Mouse (Mus musculus): ENCODE measurements around the gene Myo18a.

The Myo18a gene

GRCm38 (mm10) chr11:77836751-77837150 is 73.7 kb downstream of the Myo18a start:
- DNase-seq (ENCODE audit: low spot score), result no peak

- DNase-seq (ENCODE audit: low spot score), result no peak
These were observed 74.8 kb downstream of the Myo18a start for GRCm38 (mm10) chr11:77837856-77838255.

- no peak for DNase-seq (ENCODE audit: low spot score)
These were observed 77.6 kb downstream of the Myo18a start for GRCm38 (mm10) chr11:77840523-77841245.

DNA sequence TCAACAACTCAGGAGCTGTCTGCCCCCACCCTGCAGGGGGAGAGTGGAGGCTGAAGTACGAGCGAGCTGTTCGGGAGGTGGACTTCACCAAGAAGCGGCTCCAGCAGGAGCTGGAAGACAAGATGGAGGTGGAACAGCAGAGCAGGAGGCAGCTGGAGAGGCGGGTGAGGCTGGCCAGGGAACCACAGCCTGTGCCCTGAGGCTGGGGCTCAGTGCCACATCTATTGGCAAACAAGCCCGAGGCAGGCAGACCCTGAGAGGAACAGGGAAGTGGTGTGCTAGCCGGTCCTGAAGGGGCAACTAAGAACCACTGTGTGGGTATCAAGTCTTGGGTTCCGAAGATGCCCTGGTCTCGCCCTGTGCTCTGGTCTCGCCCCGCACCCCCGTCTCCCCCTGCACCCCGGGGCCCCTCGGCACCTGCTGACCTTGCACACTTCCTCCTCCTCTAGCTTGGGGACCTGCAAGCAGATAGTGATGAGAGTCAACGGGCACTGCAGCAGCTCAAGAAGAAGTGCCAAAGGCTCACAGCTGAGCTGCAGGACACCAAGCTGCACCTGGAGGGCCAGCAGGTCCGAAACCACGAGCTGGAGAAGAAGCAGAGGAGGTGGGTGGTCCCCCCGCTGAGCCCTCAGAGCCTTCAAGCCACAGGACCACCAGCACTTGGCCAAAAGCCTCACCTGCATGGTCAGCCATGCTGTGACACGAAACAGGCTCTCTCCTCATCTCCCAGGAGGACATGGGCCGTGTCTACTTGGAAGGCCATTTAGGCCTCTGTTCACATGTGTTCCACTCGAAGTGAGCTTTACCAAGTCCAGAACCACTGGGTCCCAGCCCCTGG is 80.2 kb downstream of the Myo18a start:
- DNase-seq (ENCODE audit: low spot score), result no peak

DNA sequence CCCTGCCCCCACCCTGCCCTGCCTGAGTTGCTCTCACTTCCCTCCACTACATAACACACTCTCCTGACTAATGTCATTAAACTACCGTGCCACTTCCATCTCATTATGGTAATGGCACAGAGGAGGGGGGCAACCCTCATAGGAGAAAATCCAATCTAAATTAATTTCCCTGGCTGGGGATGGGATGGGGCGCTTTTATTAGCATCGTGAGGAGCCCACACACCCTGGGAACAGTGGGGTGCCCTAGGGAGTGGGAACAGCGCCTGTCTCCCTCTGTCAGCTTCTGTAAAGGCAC is 80.8 kb downstream of the Myo18a start:
- DNase-seq (ENCODE audit: low spot score), result no peak

DNA sequence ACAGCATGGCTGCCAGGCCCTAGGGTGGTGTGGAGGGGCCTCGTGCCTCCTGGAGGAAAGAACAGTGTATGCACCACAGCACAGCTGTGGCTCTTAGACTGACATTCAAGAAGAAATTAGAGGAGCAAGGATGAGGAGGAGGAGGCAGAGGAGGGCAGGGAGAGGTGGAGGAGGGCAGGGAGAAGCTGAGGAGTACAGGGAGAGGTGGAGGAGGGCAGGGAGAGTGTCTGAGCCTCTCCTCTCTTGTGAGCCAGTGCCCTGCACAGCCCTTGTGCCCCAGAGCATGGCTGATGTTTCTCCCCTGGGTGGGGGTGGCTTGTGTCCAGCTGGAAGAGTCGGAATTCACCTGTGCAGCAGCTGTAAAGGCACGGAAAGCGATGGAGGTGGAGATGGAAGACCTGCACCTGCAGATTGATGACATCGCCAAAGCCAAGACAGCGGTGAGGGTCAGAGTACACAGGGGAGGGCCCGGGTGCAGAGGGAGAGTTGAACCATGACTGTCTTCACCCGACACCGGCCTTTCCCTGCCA is 84.6 kb downstream of the Myo18a start:
- no peak for DNase-seq (ENCODE audit: low spot score)

- DNase-seq (ENCODE audit: low spot score), result no peak
These were observed 85.1 kb downstream of the Myo18a start for GRCm38 (mm10) chr11:77848131-77848530.

GRCm38 (mm10) chr11:77849151-77849550 is 86.1 kb downstream of the Myo18a start:
- no peak for DNase-seq (ENCODE audit: low spot score)

- DNase-seq (ENCODE audit: low spot score), result no peak
These were observed 87.6 kb downstream of the Myo18a start for GRCm38 (mm10) chr11:77850401-77851244.

- no peak for DNase-seq (ENCODE audit: low spot score)
These were observed 88.5 kb downstream of the Myo18a start for GRCm38 (mm10) chr11:77851483-77852010.

GRCm38 (mm10) chr11:77852195-77852594 is 89.1 kb downstream of the Myo18a start:
- DNase-seq (ENCODE audit: low spot score), result no peak

- no peak for DNase-seq (ENCODE audit: low spot score)
These were observed 90.1 kb downstream of the Myo18a start for GRCm38 (mm10) chr11:77852941-77853668.

DNA sequence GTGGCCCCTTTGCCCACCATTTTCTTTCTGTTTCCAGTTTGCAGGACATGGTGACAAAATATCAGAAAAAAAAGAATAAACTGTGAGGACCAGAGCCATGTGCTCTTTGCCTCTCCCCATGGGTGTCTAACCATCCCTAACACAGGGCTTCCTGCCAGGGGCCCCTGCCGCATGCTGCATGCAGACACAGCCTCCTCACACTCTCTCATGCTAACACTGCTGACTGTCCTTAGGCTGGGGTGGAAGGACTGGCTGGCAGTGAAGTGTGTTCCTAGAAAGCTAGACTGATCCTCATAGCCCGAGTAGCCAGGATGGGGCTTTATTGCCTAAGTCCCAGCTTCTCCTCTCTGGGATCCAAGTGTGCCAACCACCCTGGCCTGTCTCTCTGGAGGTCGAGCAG is 91.6 kb downstream of the Myo18a start:
- DNase-seq (ENCODE audit: low spot score), result no peak

- no peak for DNase-seq (ENCODE audit: low spot score)
These were observed 92.3 kb downstream of the Myo18a start for GRCm38 (mm10) chr11:77855396-77855795.

DNA sequence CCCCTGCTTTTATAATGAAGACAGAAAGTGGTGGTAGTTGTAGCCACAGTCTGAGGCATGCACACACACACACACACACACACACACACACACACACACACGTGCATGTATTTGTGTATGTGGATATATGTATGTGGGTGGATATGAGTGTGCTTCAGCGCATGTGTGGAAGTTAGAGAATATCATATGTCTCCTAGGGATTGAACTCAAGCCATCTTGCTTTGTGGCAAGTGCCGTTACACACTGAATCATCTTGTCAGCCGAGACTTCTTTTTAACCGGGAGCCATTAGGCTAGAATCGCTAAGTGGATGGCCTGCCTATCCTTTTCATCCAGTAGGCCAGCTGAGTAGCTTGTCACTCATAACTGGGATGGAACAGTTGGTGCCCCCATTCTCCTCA is 94.0 kb downstream of the Myo18a start:
- no peak for DNase-seq (ENCODE audit: low spot score)

- no peak for DNase-seq (ENCODE audit: low spot score)
These were observed 95.5 kb downstream of the Myo18a start for GRCm38 (mm10) chr11:77858589-77858988.

GRCm38 (mm10) chr11:77860947-77861346 is 97.9 kb downstream of the Myo18a start:
- DNase-seq (ENCODE audit: low spot score), result no peak

GRCm38 (mm10) chr11:77862887-77863286 is 99.8 kb downstream of the Myo18a start:
- no peak for DNase-seq (ENCODE audit: low spot score)

GRCm38 (mm10) chr11:77864771-77865170 is 101.7 kb downstream of the Myo18a start:
- DNase-seq (ENCODE audit: low spot score), result no peak

- no peak for DNase-seq (ENCODE audit: low spot score)
These were observed 104.5 kb downstream of the Myo18a start for GRCm38 (mm10) chr11:77867419-77868083.

- no peak for DNase-seq (ENCODE audit: low spot score)
These were observed 108.4 kb downstream of the Myo18a start for GRCm38 (mm10) chr11:77871436-77871835.

All from testis, postnatal 14 days (tissue).